ENCODE assay signal across 9 mouse cellular contexts in the genomic region with DNA sequence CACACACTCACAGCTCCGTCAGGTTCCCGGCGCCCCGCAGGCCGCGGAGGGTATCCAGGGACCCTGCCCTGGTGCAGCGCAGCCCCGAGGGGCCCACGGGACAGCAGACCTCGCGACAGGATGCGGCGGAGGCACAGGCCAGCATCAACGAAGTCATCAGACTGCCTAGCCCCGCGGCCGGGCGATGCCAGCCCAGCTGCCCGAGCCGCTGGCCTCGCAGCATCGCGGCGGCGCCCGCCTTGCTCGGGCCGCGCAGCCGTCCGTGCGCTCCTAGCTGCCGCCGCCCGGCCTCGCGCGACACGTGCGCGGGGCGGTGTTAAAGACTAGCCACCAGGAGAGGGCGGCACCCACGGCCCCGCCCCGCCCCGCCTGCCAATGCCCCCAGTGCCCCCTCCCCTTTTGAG. TPM values are rescaled to one million over a fixed set of nuclear protein-coding genes. Genes with fewer than 3 reads are reported as not detected.
DNase-seq lines count a peak whose midpoint lies in the region; ATAC-seq and TF ChIP-seq lines count a peak whose summit lies in the region.
"Had no signal": no experiment of that assay in that cellular context is flagged by ENCODE, and none has a peak within 500 bp of the region (broad histone marks: within the 10 kb centered on the region; RNA-seq: fewer than 3 reads in every experiment).

A gene (minus strand): TSS at position 241 of the 404 bp plus-strand sequence.

- H3K27me3 ChIP-seq in kidney, adult 2 months (replicated peaks; ENCODE audit: control insufficient read depth, insufficient read depth, low read length) = peaks cover 6% of the 10 kb centered on the region
- H3K27me3 ChIP-seq in intestine, embryonic 15.5 days (replicated peaks) = peaks cover 93% of the 10 kb centered on the region
- H3K27me3 ChIP-seq in midbrain, postnatal 0 days (ENCODE audit: insufficient read depth, low read length) = peaks cover 75% of the 10 kb centered on the region

- no peak within 1 kb of the TSS for H3K4me3 ChIP-seq in kidney, adult 2 months (ENCODE audit: insufficient read depth, low read depth, low read length)
- peak within 1 kb of the TSS; percentile 32 for H3K4me3 ChIP-seq in intestine, embryonic 15.5 days (replicated peaks)
- H3K4me3 ChIP-seq in midbrain, postnatal 0 days (ENCODE audit: low read depth, low read length) = peak within 1 kb of the TSS; percentile 28

- no peak within 1 kb of the TSS for H3K27ac ChIP-seq in kidney, adult 2 months (ENCODE audit: insufficient read depth, low read depth, low read length)
- H3K27ac ChIP-seq in intestine, embryonic 15.5 days = no peak within 1 kb of the TSS
- H3K27ac ChIP-seq in midbrain, postnatal 0 days (ENCODE audit: low read depth, low read length) = no peak within 1 kb of the TSS
- H3K27ac ChIP-seq: macrophage had no signal

- H3K9me3 ChIP-seq in intestine, embryonic 15.5 days = no peaks in the 10 kb centered on the region
- no peaks in the 10 kb centered on the region for H3K9me3 ChIP-seq in midbrain, postnatal 0 days (ENCODE audit: low read length)

- WGBS in kidney, adult 2 months = 2% methylated on average over 46 of the region's 47 CpGs
- WGBS in intestine, embryonic 15.5 days = 1% methylated on average over 35 of the region's 47 CpGs
- WGBS in midbrain, postnatal 0 days = under 1% methylated on average over 40 of the region's 47 CpGs

- H3K36me3 ChIP-seq in kidney, adult 2 months (ENCODE audit: control insufficient read depth, insufficient read depth, low read length) = no peaks in the 10 kb centered on the region
- no peaks in the 10 kb centered on the region for H3K36me3 ChIP-seq in intestine, embryonic 15.5 days
- no peaks in the 10 kb centered on the region for H3K36me3 ChIP-seq in midbrain, postnatal 0 days (ENCODE audit: insufficient read depth, low read length)

- peak; percentile 33 for DNase-seq in kidney, adult 2 months
- no peak for DNase-seq in kidney, adult 9 months
- no peak for DNase-seq in adrenal gland, postnatal 4 days (ENCODE audit: low spot score in 2 of 2)
- no peak for DNase-seq in midbrain, postnatal 0 days (ENCODE audit: low spot score)
- DNase-seq in spleen, adult 18-20 months = no peak
- no peak for DNase-seq in gastrocnemius, postnatal 4 days (ENCODE audit: low spot score in 2 of 2)
- no peak for DNase-seq in ovary, postnatal 14 days (ENCODE audit: low spot score)

- H3K4me2 ChIP-seq in intestine, embryonic 15.5 days (replicated peaks) = peak within 1 kb of the TSS; percentile 58
- peak within 1 kb of the TSS; percentile 43 for H3K4me2 ChIP-seq in midbrain, postnatal 0 days (ENCODE audit: low read depth, low read length, poor library complexity, severe bottlenecking)

- TF ChIP-seq CTCF in kidney, adult 2 months (conservative IDR thresholded peaks at IDR 0.05; ENCODE audit: insufficient read depth, insufficient read length, low read depth, low read length) = no peak
- TF ChIP-seq CTCF in midbrain, postnatal 0 days (IDR thresholded peaks at IDR 0.05) = no peak

- ATAC-seq in intestine, embryonic 15.5 days = peak; percentile 69
- peak; percentile 44; the same call in 1 of the 2 replicates for ATAC-seq in midbrain, postnatal 0 days (ENCODE audit: low FRiP score)

- TF ChIP-seq POLR2A in kidney, adult 2 months (IDR thresholded peaks at IDR 0.05; ENCODE audit: low read depth, low read length) = no peak

- peaks cover 2% of the 10 kb centered on the region; the same call in 1 of the 2 replicates for H3K4me1 ChIP-seq in kidney, adult 2 months (ENCODE audit: control insufficient read depth, insufficient read depth, low read length)
- H3K4me1 ChIP-seq in intestine, embryonic 15.5 days (replicated peaks) = peaks cover 27% of the 10 kb centered on the region
- 0 out of 2 replicates have a peak, but pooled peaks cover 4% of the 10 kb centered on the region for H3K4me1 ChIP-seq in midbrain, postnatal 0 days (ENCODE audit: insufficient read depth, low read length)

- H3K9ac ChIP-seq in intestine, embryonic 15.5 days = peak within 1 kb of the TSS; percentile 34; the same call in 1 of the 2 replicates
- H3K9ac ChIP-seq in midbrain, postnatal 0 days (replicated peaks; ENCODE audit: low read length, poor library complexity, severe bottlenecking) = peak within 1 kb of the TSS; percentile 29; the same call in 1 of the 2 replicates

RNA-seq across cellular contexts. Expression of the gene that starts here (rescaled TPM):
- polyA plus RNA-seq in kidney, adult 2 months (2012; rRNA removed) = 2.5 and 4.5 TPM in 2 replicates
- total RNA-seq in adrenal gland, postnatal 4 days (2021) = 10 to 100 TPM; 14.6 to 26.4 TPM
- polyA plus RNA-seq in intestine, embryonic 15.5 days (2015; fragmentation: Nextera tagmentation; extraction: Ambion mirVana) = 2.5 and 3.2 TPM in 2 replicates
- 1.1 and 2.4 TPM in 2 replicates for total RNA-seq in midbrain, postnatal 0 days (2014; rRNA removed)
- polyA plus RNA-seq in midbrain, postnatal 0 days (2015; fragmentation: Nextera tagmentation; extraction: Ambion mirVana) = 1.7 and 1.8 TPM in 2 replicates
- under 1 TPM; 0.10 to 0.13 TPM for total RNA-seq in gastrocnemius, postnatal 4 days (2021)
- polyA plus RNA-seq: macrophage had no signal
